Mouse (Mus musculus): ENCODE results near the gene Gba.

DNA sequence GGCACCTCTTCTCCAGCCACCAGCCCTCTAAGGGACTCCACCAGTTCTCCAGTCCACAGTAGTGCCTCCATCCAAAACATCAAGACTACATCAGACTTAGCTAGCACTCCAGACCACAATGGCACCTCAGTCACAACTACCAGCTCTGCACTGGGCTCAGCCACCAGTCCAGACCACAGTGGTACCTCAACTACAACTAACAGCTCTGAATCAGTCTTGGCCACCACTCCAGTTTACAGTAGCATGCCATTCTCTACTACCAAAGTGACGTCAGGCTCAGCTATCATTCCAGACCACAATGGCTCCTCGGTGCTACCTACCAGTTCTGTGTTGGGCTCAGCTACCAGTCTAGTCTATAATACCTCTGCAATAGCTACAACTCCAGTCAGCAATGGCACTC lies 27.8 kb downstream of the Gba start:
- TF ChIP-seq GATA1 (IDR thresholded peaks at IDR 0.05; ENCODE audit: borderline replicate concordance, low read length) (no peak), FLI1 (IDR thresholded peaks at IDR 0.05; ENCODE audit: low read length) (no peak)
